Mouse (Mus musculus) lung, embryonic 14.5 days (tissue): ENCODE measurements at regions not wholly inside any gene's neighbourhood (a gene's known extent, or its start where the extent isn't known, plus 50 kb on each side); places are given as distances from the start of the nearest gene placed in this dataset.

Experiments used
- ATAC-seq: fragments of 200-750 bp; cut with Nextera tagmentation; 2 replicates; pipeline ENCODE4 v1.8.0; 2017; ENCODE audit warnings: mild to moderate bottlenecking, moderate TSS enrichment, moderate library complexity; ENCODE audit not compliant: insufficient read depth
- DNase-seq: peaks from one replicate; pipeline ENCODE4 v3.0.0-alpha.2; 2015
- H3K27ac ChIP-seq: fragments of 300-500 bp; sonication (generic); 2 replicates; pipeline ENCODE4 v1.5.1; 2014; ENCODE audit warnings: low read depth, mild to moderate bottlenecking, moderate library complexity
- H3K27me3 ChIP-seq: fragments of 300-500 bp; sonication (generic); 2 replicates; pipeline ENCODE4 v1.6.1; 2014; ENCODE audit warnings: low read length, control low read depth; ENCODE audit not compliant: insufficient read depth
- H3K36me3 ChIP-seq: fragments of 300-500 bp; sonication (generic); 2 replicates; pipeline ENCODE4 v1.6.1; 2014; ENCODE audit warnings: control low read depth; ENCODE audit not compliant: insufficient read depth
- H3K4me1 ChIP-seq: fragments of 300-500 bp; sonication (generic); 2 replicates; pipeline ENCODE4 v1.6.1; 2014; ENCODE audit warnings: antibody characterized with exemption, control low read depth; ENCODE audit not compliant: insufficient read depth
- H3K4me2 ChIP-seq: fragments of 300-500 bp; sonication (generic); 2 replicates; pipeline ENCODE4 v1.6.1; 2014; ENCODE audit warnings: mild to moderate bottlenecking
- H3K4me3 ChIP-seq: fragments of 300-500 bp; sonication (generic); 2 replicates; pipeline ENCODE4 v1.5.1; 2014; ENCODE audit warnings: low read depth, low read length
- H3K9ac ChIP-seq: fragments of 300-500 bp; sonication (generic); 2 replicates; pipeline ENCODE4 v1.6.1; 2014
- H3K9me3 ChIP-seq: fragments of 300-500 bp; sonication (generic); 2 replicates; pipeline ENCODE4 v1.6.1; 2016; ENCODE audit warnings: low read depth, low read length, control low read depth
- CTCF ChIP-seq: IDR thresholded peaks from 2 replicates; pipeline ENCODE4 v1.5.1; 2016; ENCODE audit warnings: antibody characterized with exemption, low read depth
- WGBS: fragments of 180-500 bp; shearing (Covaris S2); extraction: QIAGEN DNeasy Blood & Tissue Kit; methylation state at CpG from one replicate; pipeline ENCODE4 v1.1.7; 2014; 5-methylcytosine and 5-hydroxymethylcytosine counted together

DNA sequence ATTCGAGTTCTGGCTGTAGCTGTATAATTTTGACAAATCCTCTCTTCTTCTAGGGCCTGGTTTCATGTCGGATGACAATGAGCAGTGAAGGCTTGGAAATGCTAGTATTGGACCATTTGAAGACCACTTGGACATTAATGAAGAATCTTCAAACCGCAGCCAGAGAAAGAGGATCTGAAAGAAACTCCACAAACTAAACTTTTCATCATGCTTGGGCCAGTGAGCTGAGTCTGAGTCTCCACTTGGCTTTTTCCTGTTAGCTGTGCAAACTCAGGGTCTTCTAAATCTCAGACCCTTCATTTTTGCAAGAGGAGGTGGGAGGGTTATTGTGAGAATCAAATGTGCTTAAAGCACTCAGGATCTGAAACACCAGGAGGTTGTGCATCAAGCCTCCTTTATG lies 176.6 kb downstream of the Mex3b start:
- Histone ChIP-seq H3K27me3 (no peaks in the 10 kb centered on the region), H3K9me3 (no peaks in the 10 kb centered on the region), H3K9ac (no peak overlapping the region), H3K27ac (no peak overlapping the region), H3K4me2 (no peak overlapping the region), H3K36me3 (no peaks in the 10 kb centered on the region), H3K4me3 (no peak overlapping the region), H3K4me1 (no peaks in the 10 kb centered on the region)
- WGBS = 77% methylated on average over 3 of the region's 3 CpGs
- ATAC-seq (no peak), DNase-seq (no peak)
- no peak for TF ChIP-seq CTCF

- ATAC-seq (no peak), DNase-seq (no peak)
- no peak for TF ChIP-seq CTCF
- Histone ChIP-seq H3K9me3 (no peaks in the 10 kb centered on the region), H3K4me2 (no peak overlapping the region), H3K27me3 (no peaks in the 10 kb centered on the region), H3K27ac (no peak overlapping the region), H3K9ac (no peak overlapping the region), H3K4me1 (no peaks in the 10 kb centered on the region), H3K4me3 (no peak overlapping the region), H3K36me3 (no peaks in the 10 kb centered on the region)
- WGBS = 80% methylated on average over 3 of the region's 3 CpGs
Measured at GRCm38 (mm10) chr7:83045266-83045665, 178.1 kb downstream of the Mex3b start.

- Histone ChIP-seq H3K27ac (no peak overlapping the region), H3K4me2 (no peak overlapping the region), H3K9me3 (no peaks in the 10 kb centered on the region), H3K4me3 (no peak overlapping the region), H3K36me3 (no peaks in the 10 kb centered on the region), H3K27me3 (no peaks in the 10 kb centered on the region), H3K9ac (no peak overlapping the region), H3K4me1 (no peaks in the 10 kb centered on the region)
- WGBS = 63% methylated on average over 3 of the region's 3 CpGs
- TF ChIP-seq CTCF = no peak
- no peak for DNase-seq
- ATAC-seq = no peak
Measured at GRCm38 (mm10) chr7:83050011-83050410, 182.9 kb downstream of the Mex3b start.

- H3K4me1 ChIP-seq = no peaks in the 10 kb centered on the region
- WGBS = 94% methylated on average over 6 of the region's 6 CpGs
- no peak for TF ChIP-seq CTCF
- H3K4me2 ChIP-seq = no peak overlapping the region
- DNase-seq (no peak), ATAC-seq (no peak)
- H3K4me3 ChIP-seq = no peak overlapping the region
- no peak overlapping the region for H3K9ac ChIP-seq
- H3K27ac ChIP-seq = no peak overlapping the region
- no peaks in the 10 kb centered on the region for H3K9me3 ChIP-seq
- H3K36me3 ChIP-seq = no peaks in the 10 kb centered on the region
- H3K27me3 ChIP-seq = no peaks in the 10 kb centered on the region
Measured at GRCm38 (mm10) chr7:83050833-83051497, 183.8 kb downstream of the Mex3b start.

GRCm38 (mm10) chr7:83056101-83056935 lies 189.2 kb downstream of the Mex3b start:
- no peak overlapping the region for H3K4me2 ChIP-seq
- no peaks in the 10 kb centered on the region for H3K36me3 ChIP-seq
- no peaks in the 10 kb centered on the region for H3K9me3 ChIP-seq
- 0 out of 2 replicates have a peak, but pooled peaks cover 3% of the 10 kb centered on the region for H3K4me1 ChIP-seq
- 53% methylated on average over 13 of the region's 13 CpGs for WGBS
- ATAC-seq (peak; percentile 63), DNase-seq (peak; percentile 40)
- H3K27ac ChIP-seq = peak overlapping the region; percentile 36; the same call in 1 of the 2 replicates
- no peak overlapping the region for H3K4me3 ChIP-seq
- H3K27me3 ChIP-seq = no peaks in the 10 kb centered on the region
- H3K9ac ChIP-seq = no peak overlapping the region
- no peak for TF ChIP-seq CTCF

DNA sequence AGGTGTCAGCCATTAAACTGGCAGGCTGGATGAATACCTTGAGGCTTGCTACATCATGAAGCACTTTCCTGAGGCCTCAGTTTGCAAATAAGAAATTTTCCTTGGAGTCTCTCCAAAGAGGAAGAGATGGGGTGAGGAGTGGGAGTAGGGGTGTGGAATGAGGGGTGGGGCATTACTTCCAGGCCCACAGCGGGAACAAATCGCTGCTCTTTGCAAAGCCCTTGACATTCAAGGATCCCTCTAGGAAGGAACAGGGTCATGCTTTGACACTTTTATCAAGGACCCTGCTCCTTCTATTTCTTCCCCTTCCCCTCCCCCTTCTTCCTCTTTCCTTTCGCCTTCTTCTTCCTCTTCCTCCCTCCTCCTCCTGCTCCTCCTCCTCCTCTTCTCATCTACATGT lies 193.2 kb downstream of the Mex3b start:
- DNase-seq = no peak
- Histone ChIP-seq H3K9me3 (no peaks in the 10 kb centered on the region), H3K9ac (no peak overlapping the region), H3K36me3 (no peaks in the 10 kb centered on the region), H3K4me1 (0 out of 2 replicates have a peak, but pooled peaks cover 3% of the 10 kb centered on the region), H3K27me3 (no peaks in the 10 kb centered on the region), H3K4me2 (no peak overlapping the region), H3K4me3 (no peak overlapping the region), H3K27ac (no peak overlapping the region)
- ATAC-seq = no peak
- WGBS = 36% methylated on average over 3 of the region's 3 CpGs
- TF ChIP-seq CTCF = no peak

DNA sequence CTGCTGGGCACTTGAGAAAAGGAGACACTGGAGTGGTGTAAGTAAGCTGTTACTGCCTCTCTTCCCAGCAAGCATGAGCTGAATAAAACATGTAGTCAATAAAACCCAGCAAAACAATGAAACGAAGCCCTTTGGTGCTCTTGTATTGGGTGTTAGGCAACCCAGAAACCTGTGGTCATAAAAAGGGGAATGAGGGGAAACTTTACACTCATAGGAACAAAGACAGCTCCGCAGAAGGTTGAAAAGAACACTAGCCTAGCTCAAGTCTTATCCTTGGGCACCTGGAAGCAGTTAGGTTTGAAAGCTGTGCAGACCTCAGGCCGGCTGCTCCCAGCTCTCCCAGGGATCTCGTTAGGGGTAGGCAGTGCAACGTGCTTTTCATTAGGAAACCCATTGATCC lies 193.6 kb downstream of the Mex3b start:
- Histone ChIP-seq H3K9ac (no peak overlapping the region), H3K4me1 (0 out of 2 replicates have a peak, but pooled peaks cover 3% of the 10 kb centered on the region), H3K36me3 (no peaks in the 10 kb centered on the region), H3K27me3 (no peaks in the 10 kb centered on the region), H3K4me2 (no peak overlapping the region), H3K27ac (no peak overlapping the region), H3K4me3 (no peak overlapping the region), H3K9me3 (no peaks in the 10 kb centered on the region)
- TF ChIP-seq CTCF = no peak
- ATAC-seq (no peak), DNase-seq (no peak)
- 69% methylated on average over 5 of the region's 5 CpGs for WGBS
